Mouse (Mus musculus) heart, adult 2 months (tissue): ENCODE results near the gene Tmprss9. TPM values are rescaled to one million over a fixed set of nuclear protein-coding genes. Genes with fewer than 3 reads are reported as not detected.

Source experiments
- DNase-seq, 2 experiments: peaks; one replicate each; pipeline ENCODE4 v3.0.0; 2021
- H3K27ac ChIP-seq: fragments of 200-600 bp; 2 replicates; pipeline ENCODE4 v1.8.1; 2022
- H3K27me3 ChIP-seq: fragments of 200-500 bp; 2 replicates; pipeline ENCODE4 v1.6.1; 2012; ENCODE audit warnings: mild to moderate bottlenecking, low read length, inconsistent platforms, mixed read lengths; ENCODE audit not compliant: control insufficient read depth, insufficient read depth
- H3K36me3 ChIP-seq: fragments of 200-500 bp; 2 replicates; pipeline ENCODE4 v1.6.1; 2012; ENCODE audit warnings: low read length, inconsistent platforms; ENCODE audit not compliant: control insufficient read depth, insufficient read depth
- H3K4me1 ChIP-seq: fragments of 200-500 bp; 2 replicates; pipeline ENCODE4 v1.6.1; 2011; ENCODE audit warnings: low read length; ENCODE audit not compliant: control insufficient read depth, insufficient read depth
- H3K4me3 ChIP-seq: fragments of 200-600 bp; 2 replicates; pipeline ENCODE4 v1.8.1; 2022
- H3K79me2 ChIP-seq: fragments of 200-500 bp; replicated peaks from 2 replicates; pipeline ENCODE4 v1.6.1; 2012; ENCODE audit warnings: mild to moderate bottlenecking, inconsistent platforms, low read length, moderate library complexity, mixed read lengths; ENCODE audit not compliant: control insufficient read depth, insufficient read depth
- H3K9ac ChIP-seq: fragments of 200-500 bp; 2 replicates; pipeline ENCODE4 v1.6.1; 2012; ENCODE audit warnings: low read depth, mild to moderate bottlenecking, control low read depth, inconsistent platforms, low read length, mixed read lengths
- CTCF ChIP-seq: fragments of 200-600 bp; IDR thresholded peaks from 2 replicates; pipeline ENCODE4 v1.8.1; 2022; ENCODE audit warnings: antibody characterized with exemption, mild to moderate bottlenecking, moderate library complexity
- EP300 ChIP-seq: fragments of 200-500 bp; IDR thresholded peaks from 2 replicates; pipeline ENCODE4 v1.6.1; 2011; ENCODE audit warnings: low read depth, low read length, control low read depth; ENCODE audit not compliant: insufficient read depth
- POLR2A ChIP-seq: fragments of 200-500 bp; IDR thresholded peaks from 2 replicates; pipeline ENCODE4 v1.6.1; 2011; ENCODE audit warnings: mild to moderate bottlenecking, low read depth, low read length, control low read depth; ENCODE audit not compliant: insufficient read depth
- WGBS: fragments of 180-500 bp; shearing (Covaris S2); methylation state at CpG from one replicate; pipeline ENCODE4 v1.1.7; 2018; 5-methylcytosine and 5-hydroxymethylcytosine counted together
- intact Hi-C: fragments of 180-260 bp; cut with DNase I; formaldehyde crosslinking; loops from one replicate; pipeline ENCODE4 v1.15.1; 2025
- polyA plus RNA-seq: library from polyadenylated mRNA; depleted of rRNA; stranded (reverse); fragments of >200 nt; gene quantifications from 2 replicates; pipeline ENCODE4 v1.2.3, GENCODE M21; 2012
- total RNA-seq, 2 experiments: library from RNA; stranded (reverse); gene quantifications; 2 replicates each; pipeline ENCODE4 v1.2.3; 2021

The Tmprss9 gene
- total and polyA plus RNA-seq, 3 experiments, result 0.02 TPM; not detected in 2

GRCm38 (mm10) chr10:80880901-80881300 is 9.3 kb downstream of the Tmprss9 start:
- no peaks in the 10 kb centered on the region for H3K4me1 ChIP-seq
- TF ChIP-seq EP300 (no peak), POLR2A (no peak), CTCF (no peak)
- no peaks in the 10 kb centered on the region for H3K36me3 ChIP-seq
- 61% methylated on average over 2 of the region's 2 CpGs for WGBS
- no peaks in the 10 kb centered on the region for H3K27me3 ChIP-seq
- no peak for DNase-seq
- H3K9ac ChIP-seq, result no peak overlapping the region
- H3K79me2 ChIP-seq, result no peaks in the 10 kb centered on the region
- H3K4me3 ChIP-seq, result no peak overlapping the region
- no peak overlapping the region for H3K27ac ChIP-seq
- intact Hi-C loops, result loop anchor here (1.0 kb wide), 2 partner anchors 114 to 133 kb away; no protein-coding TSS in a partner anchor

GRCm38 (mm10) chr10:80881301-80881700 is 9.7 kb downstream of the Tmprss9 start:
- H3K27me3 ChIP-seq, result no peaks in the 10 kb centered on the region
- no peak overlapping the region for H3K9ac ChIP-seq
- H3K4me1 ChIP-seq, result no peaks in the 10 kb centered on the region
- no peaks in the 10 kb centered on the region for H3K36me3 ChIP-seq
- H3K27ac ChIP-seq, result no peak overlapping the region
- peak; percentile 59 to 83 for DNase-seq
- intact Hi-C loops, result loop anchor here (1.0 kb wide), 1 partner anchor 114 kb away; no protein-coding TSS in a partner anchor
- H3K79me2 ChIP-seq, result no peaks in the 10 kb centered on the region
- TF ChIP-seq EP300 (no peak), CTCF (peak; percentile 77), POLR2A (no peak)
- WGBS, result 23% methylated on average over 10 of the region's 10 CpGs
- no peak overlapping the region for H3K4me3 ChIP-seq

GRCm38 (mm10) chr10:80887181-80887580 is 15.5 kb downstream of the Tmprss9 start:
- no peak overlapping the region for H3K9ac ChIP-seq
- peak; percentile 79 to 86 for DNase-seq
- no peak overlapping the region for H3K4me3 ChIP-seq
- TF ChIP-seq POLR2A (no peak), EP300 (peak; percentile 86)
- H3K27me3 ChIP-seq, result peaks cover 2% of the 10 kb centered on the region; the same call in 1 of the 2 replicates
- no peak overlapping the region for H3K27ac ChIP-seq
- no peaks in the 10 kb centered on the region for H3K79me2 ChIP-seq
- H3K4me1 ChIP-seq, result no peaks in the 10 kb centered on the region
- H3K36me3 ChIP-seq, result no peaks in the 10 kb centered on the region
- intact Hi-C loops, result no loop called here
- 2% methylated on average over 11 of the region's 11 CpGs for WGBS

GRCm38 (mm10) chr10:80895100-80895499 is 23.5 kb downstream of the Tmprss9 start:
- Histone ChIP-seq H3K27ac (no peak overlapping the region), H3K4me1 (peaks cover 7% of the 10 kb centered on the region), H3K9ac (no peak overlapping the region), H3K36me3 (no peaks in the 10 kb centered on the region), H3K79me2 (no peaks in the 10 kb centered on the region), H3K27me3 (no peaks in the 10 kb centered on the region), H3K4me3 (no peak overlapping the region)
- no peak for DNase-seq
- WGBS, result 67% methylated on average over 7 of the region's 7 CpGs
- TF ChIP-seq POLR2A (no peak), EP300 (no peak), CTCF (no peak)
- intact Hi-C loops, result no loop called here

GRCm38 (mm10) chr10:80895697-80896096 is 24.0 kb downstream of the Tmprss9 start:
- Histone ChIP-seq H3K4me3 (no peak overlapping the region), H3K9ac (no peak overlapping the region), H3K27me3 (no peaks in the 10 kb centered on the region), H3K36me3 (no peaks in the 10 kb centered on the region), H3K4me1 (peaks cover 7% of the 10 kb centered on the region), H3K27ac (no peak overlapping the region), H3K79me2 (no peaks in the 10 kb centered on the region)
- 86% methylated on average over 6 of the region's 6 CpGs for WGBS
- no peak for DNase-seq
- intact Hi-C loops, result no loop called here
- TF ChIP-seq POLR2A (no peak), CTCF (no peak)

- no peaks in the 10 kb centered on the region for H3K27me3 ChIP-seq
- H3K4me1 ChIP-seq, result peaks cover 9% of the 10 kb centered on the region
- WGBS, result 67% methylated on average over 24 of the region's 24 CpGs
- H3K36me3 ChIP-seq, result no peaks in the 10 kb centered on the region
- no peak overlapping the region for H3K4me3 ChIP-seq
- H3K9ac ChIP-seq, result no peak overlapping the region
- no peak overlapping the region for H3K27ac ChIP-seq
- TF ChIP-seq CTCF, result no peak
- DNase-seq, result no peak
- no peaks in the 10 kb centered on the region for H3K79me2 ChIP-seq
- intact Hi-C loops, result no loop called here
Measured at GRCm38 (mm10) chr10:80896581-80897485, 25.2 kb downstream of the Tmprss9 start.
